Mouse (Mus musculus): ENCODE results near the gene Cacna1h. TPM values are rescaled to one million over a fixed set of nuclear protein-coding genes. Genes with fewer than 3 reads are reported as not detected.
A peak's percentile ranks its signal among the peaks of the same experiment; 100 is the strongest.

The Cacna1h gene
- polyA plus RNA-seq, 1 experiment from 2014 or later = 13.3 TPM

DNA sequence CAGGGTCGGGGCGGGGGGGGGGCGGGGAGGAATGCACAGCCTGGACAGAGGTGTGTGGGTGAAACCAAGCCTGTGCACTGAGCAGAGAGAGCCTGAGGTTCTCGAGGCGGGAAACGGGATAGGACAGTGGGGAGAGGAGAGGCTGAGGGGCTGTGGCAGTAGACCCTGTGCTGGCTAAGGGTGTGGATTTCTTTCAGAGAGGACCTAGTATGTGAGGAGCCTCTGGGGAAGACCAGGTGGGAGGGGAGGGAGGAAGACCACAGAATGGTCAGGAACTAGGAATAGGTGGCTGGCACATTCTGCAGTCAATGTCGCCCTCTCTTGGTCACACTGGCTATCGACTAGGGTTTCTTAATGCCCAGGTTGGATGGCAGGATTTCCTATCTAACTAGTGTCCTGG, 36.2 kb upstream of the Cacna1h start:
- no peaks in the 10 kb centered on the region for H3K9me3 ChIP-seq (ENCODE audit: control insufficient read depth, low read length)
- H3K27ac ChIP-seq (ENCODE audit: low read depth, low read length) = no peak overlapping the region
- no peak overlapping the region for H3K9ac ChIP-seq (ENCODE audit: low read length)
- H3K4me2 ChIP-seq (ENCODE audit: low read depth) = no peak overlapping the region
- ATAC-seq (ENCODE audit: insufficient read depth, low FRiP score, low TSS enrichment) (no peak), DNase-seq (ENCODE audit: low spot score) (peak; percentile 81)
- H3K27me3 ChIP-seq (ENCODE audit: control insufficient read depth, insufficient read depth, low read length) = 0 out of 2 replicates have a peak, but pooled peaks cover 4% of the 10 kb centered on the region
- no peaks in the 10 kb centered on the region for H3K36me3 ChIP-seq (ENCODE audit: control insufficient read depth, insufficient read depth, low read length)
- H3K4me1 ChIP-seq (ENCODE audit: control insufficient read depth, insufficient read depth, low read length) = no peaks in the 10 kb centered on the region
- H3K4me3 ChIP-seq (ENCODE audit: low read depth, low read length) = no peak overlapping the region
- 46% methylated on average over 8 of the region's 8 CpGs for WGBS

DNA sequence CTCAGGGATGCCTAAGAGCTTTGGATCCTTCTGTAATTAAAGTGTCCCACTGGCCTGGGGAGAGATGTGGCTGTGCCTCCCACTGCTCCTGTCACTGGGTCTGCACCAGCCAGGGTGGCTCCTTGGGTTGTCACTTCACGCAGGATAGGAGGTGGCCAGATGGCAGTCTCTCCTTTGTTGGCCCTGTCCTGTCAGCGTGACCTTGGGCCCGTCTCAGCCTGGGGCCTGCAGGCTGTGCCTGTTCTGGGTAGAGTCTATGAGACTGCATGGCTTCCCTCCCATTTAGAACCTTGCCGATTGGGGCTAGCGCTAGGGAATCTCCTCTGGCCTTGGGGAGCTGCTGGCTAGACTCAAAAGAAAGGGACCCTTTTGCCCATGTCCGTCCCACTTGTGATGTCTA, 34.7 kb upstream of the Cacna1h start:
- no peak for DNase-seq (ENCODE audit: low spot score)
- H3K4me2 ChIP-seq (ENCODE audit: low read depth) = no peak overlapping the region
- H3K9ac ChIP-seq (ENCODE audit: low read length) = no peak overlapping the region
- no peak for ATAC-seq (ENCODE audit: insufficient read depth, low FRiP score, low TSS enrichment)
- H3K4me3 ChIP-seq (ENCODE audit: low read depth, low read length) = no peak overlapping the region
- no peaks in the 10 kb centered on the region for H3K9me3 ChIP-seq (ENCODE audit: control insufficient read depth, low read length)
- no peaks in the 10 kb centered on the region for H3K36me3 ChIP-seq (ENCODE audit: control insufficient read depth, insufficient read depth, low read length)
- no peak overlapping the region for H3K27ac ChIP-seq (ENCODE audit: low read depth, low read length)
- WGBS = 74% methylated on average over 6 of the region's 6 CpGs
- no peaks in the 10 kb centered on the region for H3K4me1 ChIP-seq (ENCODE audit: control insufficient read depth, insufficient read depth, low read length)
- no peaks in the 10 kb centered on the region for H3K27me3 ChIP-seq (ENCODE audit: control insufficient read depth, insufficient read depth, low read length)

DNA sequence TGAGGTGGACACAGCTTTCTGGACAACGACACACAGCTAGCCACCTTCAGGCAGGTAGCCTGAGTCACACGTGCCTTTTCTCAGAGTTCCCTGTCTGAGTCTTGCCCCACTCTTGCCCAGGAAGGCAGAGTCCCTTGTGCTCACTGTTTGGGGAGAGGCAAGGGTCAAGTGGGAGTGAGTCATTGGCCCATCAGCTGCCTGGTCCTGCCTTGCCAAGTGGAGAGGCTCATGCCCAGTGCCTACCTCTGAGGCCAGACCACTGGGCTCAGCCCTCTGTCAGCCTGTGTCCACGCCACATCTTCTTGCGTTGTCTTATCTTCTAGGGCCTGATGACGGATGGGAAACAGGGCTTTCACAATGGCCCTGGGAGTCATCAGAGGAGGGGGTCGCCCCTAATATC, 34.2 kb upstream of the Cacna1h start:
- Histone ChIP-seq H3K27ac (ENCODE audit: low read depth, low read length) (no peak overlapping the region), H3K27me3 (ENCODE audit: control insufficient read depth, insufficient read depth, low read length) (no peaks in the 10 kb centered on the region), H3K9me3 (ENCODE audit: control insufficient read depth, low read length) (no peaks in the 10 kb centered on the region), H3K36me3 (ENCODE audit: control insufficient read depth, insufficient read depth, low read length) (no peaks in the 10 kb centered on the region), H3K4me2 (ENCODE audit: low read depth) (no peak overlapping the region), H3K4me1 (ENCODE audit: control insufficient read depth, insufficient read depth, low read length) (no peaks in the 10 kb centered on the region), H3K9ac (ENCODE audit: low read length) (no peak overlapping the region), H3K4me3 (ENCODE audit: low read depth, low read length) (no peak overlapping the region)
- WGBS = 74% methylated on average over 6 of the region's 6 CpGs
- ATAC-seq (ENCODE audit: insufficient read depth, low FRiP score, low TSS enrichment) (no peak), DNase-seq (ENCODE audit: low spot score) (no peak)

DNA sequence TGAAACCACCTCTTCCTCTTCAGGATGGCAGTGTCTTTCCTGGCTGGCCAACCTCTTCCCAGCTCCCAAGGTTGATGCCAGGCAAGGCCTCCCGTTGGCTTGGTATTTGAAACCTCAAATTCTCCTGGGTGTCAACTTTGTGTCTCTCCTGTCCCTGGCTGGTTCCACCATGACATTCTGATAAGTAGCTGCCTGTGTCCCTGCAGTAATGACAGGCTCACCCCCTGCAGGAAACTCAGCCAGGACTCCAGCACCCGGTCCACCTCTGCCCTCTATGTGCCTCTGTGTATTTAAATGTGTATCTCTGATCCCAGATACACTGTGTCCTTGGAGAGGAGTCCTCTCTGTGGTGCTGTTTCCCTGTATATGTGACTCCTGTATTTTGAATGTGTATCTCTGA, 32.7 kb upstream of the Cacna1h start:
- no peaks in the 10 kb centered on the region for H3K9me3 ChIP-seq (ENCODE audit: control insufficient read depth, low read length)
- no peak for ATAC-seq (ENCODE audit: insufficient read depth, low FRiP score, low TSS enrichment)
- peaks cover 6% of the 10 kb centered on the region; the same call in 1 of the 2 replicates for H3K4me1 ChIP-seq (ENCODE audit: control insufficient read depth, insufficient read depth, low read length)
- no peak overlapping the region for H3K4me3 ChIP-seq (ENCODE audit: low read depth, low read length)
- no peak overlapping the region for H3K4me2 ChIP-seq (ENCODE audit: low read depth)
- no peak overlapping the region for H3K9ac ChIP-seq (ENCODE audit: low read length)
- no peaks in the 10 kb centered on the region for H3K27me3 ChIP-seq (ENCODE audit: control insufficient read depth, insufficient read depth, low read length)
- no peaks in the 10 kb centered on the region for H3K36me3 ChIP-seq (ENCODE audit: control insufficient read depth, insufficient read depth, low read length)
- 85% methylated on average over 2 of the region's 2 CpGs for WGBS
- DNase-seq (ENCODE audit: low spot score) = no peak
- no peak overlapping the region for H3K27ac ChIP-seq (ENCODE audit: low read depth, low read length)

DNA sequence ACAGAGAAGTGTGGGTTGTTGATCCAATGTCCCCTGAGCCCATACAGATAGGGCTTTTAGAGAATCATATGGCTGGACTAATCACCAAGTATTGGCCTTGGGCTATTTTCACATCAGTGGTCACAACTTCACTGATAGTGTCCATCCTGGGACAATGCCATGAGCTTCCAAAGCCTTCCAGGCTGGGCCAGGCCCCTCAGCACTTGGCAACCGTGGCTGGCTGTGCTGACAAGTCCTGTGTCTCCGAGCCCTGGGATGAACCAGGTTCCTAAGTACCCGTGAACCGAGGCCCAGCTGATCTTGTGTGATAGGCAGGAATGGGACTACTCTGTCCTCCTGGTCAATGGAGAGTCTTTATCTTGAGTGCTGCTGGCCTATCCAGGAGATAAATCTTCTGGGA, 30.5 kb upstream of the Cacna1h start:
- H3K9me3 ChIP-seq (ENCODE audit: control insufficient read depth, low read length) = no peaks in the 10 kb centered on the region
- WGBS = 89% methylated on average over 4 of the region's 4 CpGs
- no peaks in the 10 kb centered on the region for H3K36me3 ChIP-seq (ENCODE audit: control insufficient read depth, insufficient read depth, low read length)
- H3K4me3 ChIP-seq (ENCODE audit: low read depth, low read length) = no peak overlapping the region
- H3K4me2 ChIP-seq (ENCODE audit: low read depth) = no peak overlapping the region
- H3K27ac ChIP-seq (ENCODE audit: low read depth, low read length) = no peak overlapping the region
- no peak overlapping the region for H3K9ac ChIP-seq (ENCODE audit: low read length)
- no peaks in the 10 kb centered on the region for H3K27me3 ChIP-seq (ENCODE audit: control insufficient read depth, insufficient read depth, low read length)
- no peak for DNase-seq (ENCODE audit: low spot score)
- peaks cover 6% of the 10 kb centered on the region; the same call in 1 of the 2 replicates for H3K4me1 ChIP-seq (ENCODE audit: control insufficient read depth, insufficient read depth, low read length)
- ATAC-seq (ENCODE audit: insufficient read depth, low FRiP score, low TSS enrichment) = no peak

DNA sequence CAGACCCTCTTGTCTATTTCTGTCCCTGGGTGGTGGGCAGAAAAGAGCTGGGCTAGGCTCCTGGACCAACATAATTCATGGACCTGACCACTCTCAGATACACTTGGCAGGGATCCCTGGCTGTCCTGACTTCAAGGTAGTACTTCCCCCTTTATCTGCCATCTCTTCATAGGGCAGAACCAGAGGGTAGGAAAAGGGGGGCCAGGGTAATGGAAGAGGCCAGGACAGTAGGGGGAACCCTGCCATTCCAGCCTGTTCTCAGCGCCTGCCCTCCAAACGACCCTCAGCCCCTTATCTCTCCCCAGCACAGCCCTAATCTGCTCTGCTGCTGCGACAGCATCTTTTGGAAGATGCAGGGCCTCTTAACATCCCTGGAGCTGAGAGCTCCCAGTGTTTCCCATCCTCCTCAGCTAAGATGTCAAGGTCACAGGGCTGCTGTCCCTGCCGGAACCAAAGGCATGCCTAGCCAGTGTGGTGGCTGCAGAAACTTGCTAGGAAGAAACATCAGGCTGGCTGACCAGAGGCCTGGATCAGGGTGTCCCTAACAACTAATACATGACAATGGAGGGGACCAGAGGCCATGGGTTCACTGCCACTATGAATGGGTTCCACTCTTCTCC, 29.9 kb upstream of the Cacna1h start:
- peaks cover 6% of the 10 kb centered on the region; the same call in 1 of the 2 replicates for H3K4me1 ChIP-seq (ENCODE audit: control insufficient read depth, insufficient read depth, low read length)
- ATAC-seq (ENCODE audit: insufficient read depth, low FRiP score, low TSS enrichment) = no peak
- WGBS = 66% methylated on average over 4 of the region's 4 CpGs
- no peak overlapping the region for H3K4me3 ChIP-seq (ENCODE audit: low read depth, low read length)
- no peaks in the 10 kb centered on the region for H3K36me3 ChIP-seq (ENCODE audit: control insufficient read depth, insufficient read depth, low read length)
- H3K9me3 ChIP-seq (ENCODE audit: control insufficient read depth, low read length) = no peaks in the 10 kb centered on the region
- no peak overlapping the region for H3K9ac ChIP-seq (ENCODE audit: low read length)
- H3K27ac ChIP-seq (ENCODE audit: low read depth, low read length) = no peak overlapping the region
- no peak overlapping the region for H3K4me2 ChIP-seq (ENCODE audit: low read depth)
- H3K27me3 ChIP-seq (ENCODE audit: control insufficient read depth, insufficient read depth, low read length) = no peaks in the 10 kb centered on the region
- DNase-seq (ENCODE audit: low spot score) = no peak

DNA sequence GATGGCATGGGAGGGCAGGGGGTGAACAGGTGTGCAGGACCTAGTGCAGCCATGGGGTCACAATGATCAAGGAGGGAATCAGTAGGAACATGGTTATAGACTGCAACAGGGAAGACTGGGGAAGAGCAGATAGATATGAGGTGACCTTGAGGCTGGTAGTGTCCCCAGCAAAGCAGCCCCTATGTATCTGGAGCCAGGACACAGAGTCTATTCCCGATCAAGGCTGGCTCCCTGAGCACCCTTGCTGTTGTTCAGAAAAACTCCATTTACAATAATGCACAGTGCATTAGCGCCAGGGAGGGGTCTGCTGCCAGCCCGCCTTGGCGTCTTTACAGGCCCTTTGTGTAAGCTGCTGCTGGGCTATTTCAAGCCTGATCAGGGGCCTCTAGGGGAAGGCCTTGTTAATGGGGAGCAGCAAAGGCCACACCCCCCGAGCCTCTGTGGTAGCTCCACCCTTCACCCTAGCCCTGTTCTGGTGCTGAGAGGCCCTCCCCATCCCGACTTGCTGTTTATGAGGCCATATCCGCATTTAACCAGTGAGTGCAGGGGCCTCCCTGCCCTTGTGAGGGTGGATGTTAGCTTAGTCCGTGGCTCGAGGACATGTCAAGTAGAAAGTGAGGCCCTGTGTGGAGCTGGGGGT, 28.8 kb upstream of the Cacna1h start:
- H3K27me3 ChIP-seq (ENCODE audit: control insufficient read depth, insufficient read depth, low read length) = no peaks in the 10 kb centered on the region
- no peak for ATAC-seq (ENCODE audit: insufficient read depth, low FRiP score, low TSS enrichment)
- peak; percentile 31 for DNase-seq (ENCODE audit: low spot score)
- no peaks in the 10 kb centered on the region for H3K36me3 ChIP-seq (ENCODE audit: control insufficient read depth, insufficient read depth, low read length)
- 12% methylated on average over 9 of the region's 9 CpGs for WGBS
- peak overlapping the region; percentile 11; the same call in 1 of the 2 replicates for H3K9ac ChIP-seq (ENCODE audit: low read length)
- H3K4me3 ChIP-seq (ENCODE audit: low read depth, low read length) = no peak overlapping the region
- no peak overlapping the region for H3K27ac ChIP-seq (ENCODE audit: low read depth, low read length)
- H3K4me1 ChIP-seq (ENCODE audit: control insufficient read depth, insufficient read depth, low read length) = peaks cover 6% of the 10 kb centered on the region; the same call in 1 of the 2 replicates
- no peak overlapping the region for H3K4me2 ChIP-seq (ENCODE audit: low read depth)
- H3K9me3 ChIP-seq (ENCODE audit: control insufficient read depth, low read length) = no peaks in the 10 kb centered on the region

DNA sequence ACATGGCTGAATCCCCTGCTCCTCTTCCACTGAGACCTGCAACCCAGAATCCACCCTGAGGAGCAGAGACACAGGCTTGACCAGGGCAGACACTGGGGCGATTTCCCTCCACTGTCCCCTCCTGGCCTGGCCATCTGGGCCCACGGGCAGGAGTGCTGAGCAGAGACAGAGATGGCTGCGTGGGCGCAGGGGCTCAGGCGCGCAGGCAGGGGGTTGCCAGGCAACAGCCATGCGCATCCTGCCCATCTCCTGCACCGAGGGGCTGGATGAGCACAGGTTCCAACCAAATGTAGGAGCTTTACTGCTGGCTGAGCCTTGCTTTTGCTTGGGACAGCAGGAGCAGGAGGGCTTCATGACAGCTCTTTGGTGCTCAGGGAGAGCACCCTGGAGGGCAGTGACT, 23.0 kb upstream of the Cacna1h start:
- WGBS = 55% methylated on average over 8 of the region's 8 CpGs
- no peaks in the 10 kb centered on the region for H3K27me3 ChIP-seq (ENCODE audit: control insufficient read depth, insufficient read depth, low read length)
- no peak overlapping the region for H3K9ac ChIP-seq (ENCODE audit: low read length)
- ATAC-seq (ENCODE audit: insufficient read depth, low FRiP score, low TSS enrichment) = no peak
- H3K4me3 ChIP-seq (ENCODE audit: low read depth, low read length) = no peak overlapping the region
- H3K36me3 ChIP-seq (ENCODE audit: control insufficient read depth, insufficient read depth, low read length) = no peaks in the 10 kb centered on the region
- DNase-seq (ENCODE audit: low spot score) = no peak
- H3K4me1 ChIP-seq (ENCODE audit: control insufficient read depth, insufficient read depth, low read length) = no peaks in the 10 kb centered on the region
- H3K27ac ChIP-seq (ENCODE audit: low read depth, low read length) = no peak overlapping the region
- no peaks in the 10 kb centered on the region for H3K9me3 ChIP-seq (ENCODE audit: control insufficient read depth, low read length)
- no peak overlapping the region for H3K4me2 ChIP-seq (ENCODE audit: low read depth)

DNA sequence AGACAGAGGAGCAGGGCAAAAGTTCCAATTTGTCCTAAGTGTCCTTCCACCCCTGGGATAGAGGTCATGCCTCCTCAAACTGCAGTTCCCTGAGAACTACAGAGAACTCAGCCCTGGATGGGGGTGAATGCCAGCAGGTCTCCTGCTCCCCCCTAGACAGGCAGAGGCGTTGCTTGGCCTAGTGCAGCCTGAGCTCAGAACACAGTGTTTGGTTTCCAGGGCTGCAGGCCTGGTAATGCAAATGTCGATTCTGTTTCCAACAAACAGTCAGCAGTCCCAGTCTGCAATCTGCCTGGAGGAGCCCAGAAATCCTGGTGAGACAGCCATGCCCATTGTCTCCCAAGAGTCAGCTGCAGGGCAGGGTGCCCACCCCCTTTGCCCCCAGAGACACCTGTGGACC, 20.7 kb upstream of the Cacna1h start, which contains the start of gene Tekt4:
Gene Tekt4 (plus strand): TSS at position 344 of the 400 bp plus-strand sequence.
- ATAC-seq (ENCODE audit: insufficient read depth, low FRiP score, low TSS enrichment) = no peak
- Histone ChIP-seq H3K9me3 (ENCODE audit: control insufficient read depth, low read length) (no peaks in the 10 kb centered on the region), H3K4me2 (ENCODE audit: low read depth) (no peak within 1 kb of the TSS), H3K27ac (ENCODE audit: low read depth, low read length) (no peak within 1 kb of the TSS), H3K4me1 (ENCODE audit: control insufficient read depth, insufficient read depth, low read length) (no peaks in the 10 kb centered on the region), H3K9ac (ENCODE audit: low read length) (0 out of 2 replicates have a peak within 1 kb of the TSS, but pooled peaks have one; percentile 15), H3K36me3 (ENCODE audit: control insufficient read depth, insufficient read depth, low read length) (no peaks in the 10 kb centered on the region), H3K27me3 (ENCODE audit: control insufficient read depth, insufficient read depth, low read length) (no peaks in the 10 kb centered on the region), H3K4me3 (ENCODE audit: low read depth, low read length) (no peak within 1 kb of the TSS)
- no peak for DNase-seq (ENCODE audit: low spot score)
- 61% methylated on average over 2 of the region's 2 CpGs for WGBS

Measured in neural tube, embryonic 11.5 days (tissue).